Mouse (Mus musculus): Measurements from ENCODE around the gene Gm4559. TPM values are rescaled to one million over a fixed set of nuclear protein-coding genes. Genes with fewer than 3 reads are reported as not detected.
"Not testable (repeated sequence)": the region's sequence is repeated elsewhere in the genome, so short reads cannot be mapped to it uniquely, and the experiment has no call there.

Gene Gm4559
- polyA plus RNA-seq (2015; fragmentation: Nextera tagmentation; extraction: Ambion mirVana): not detected in 2 replicates

DNA sequence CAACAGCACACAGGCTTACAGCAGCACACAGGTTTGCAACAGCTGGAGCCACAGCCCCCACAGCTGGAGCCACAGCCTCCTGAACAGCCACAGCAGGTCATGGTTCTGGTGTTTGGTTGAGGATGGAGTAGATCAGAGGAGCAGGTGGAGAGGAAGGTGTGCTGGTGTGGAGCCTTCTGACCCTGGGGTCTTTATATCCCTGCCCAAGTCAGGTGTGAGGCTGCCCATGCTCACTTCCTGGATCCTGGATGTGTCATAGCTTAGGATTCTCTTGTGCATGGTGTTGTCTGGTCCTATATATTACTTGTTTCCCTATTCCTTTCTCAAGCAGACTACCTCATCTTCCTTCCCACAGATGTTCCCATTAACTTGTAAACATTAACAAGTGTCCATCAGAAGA lies at the start of gene Gm4559:
TSS of gene Gm4559 (minus strand) at position 101 of the 400 bp plus-strand sequence.
- H3K36me3 ChIP-seq; H3K27me3 ChIP-seq; H3K9me3 ChIP-seq; H3K9ac ChIP-seq; H3K4me2 ChIP-seq; H3K27ac ChIP-seq (replicated peaks); H3K4me3 ChIP-seq; ATAC-seq (ENCODE audit: low FRiP score, low read depth); H3K4me1 ChIP-seq (replicated peaks): not testable (repeated sequence)

DNA sequence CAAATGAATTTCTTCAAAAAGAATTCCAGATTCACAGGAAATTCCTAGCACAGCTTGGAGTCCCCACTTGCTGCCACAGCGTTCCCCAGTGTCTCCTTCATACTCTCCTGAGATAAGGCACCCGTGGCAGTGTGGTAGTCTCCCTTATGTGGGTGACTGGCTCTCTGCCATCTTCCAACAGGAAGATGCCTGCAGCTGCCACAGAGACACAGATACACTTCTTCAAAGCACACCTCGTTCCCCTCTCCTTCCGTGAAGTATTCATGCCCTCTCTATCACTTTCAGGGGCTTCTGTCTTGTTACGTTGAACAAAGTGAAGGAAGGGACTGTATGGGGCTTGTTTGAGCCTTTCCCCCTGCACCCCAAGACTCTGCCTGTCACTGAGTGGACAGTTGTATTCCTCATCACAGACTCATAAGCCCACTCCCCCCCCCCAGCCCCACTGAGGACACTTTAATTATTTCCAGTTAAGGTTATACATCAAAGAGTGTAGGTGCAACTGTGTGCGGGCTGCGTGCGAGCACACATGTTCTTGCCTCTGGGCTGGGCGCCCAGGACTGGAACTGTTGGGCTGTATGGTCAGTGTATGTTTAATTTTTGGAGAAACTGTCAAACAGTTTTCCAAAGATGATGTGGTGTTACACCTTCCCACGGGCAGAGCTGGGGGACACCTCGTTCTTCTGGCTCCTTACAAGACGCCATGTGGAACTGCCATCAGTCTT lies 49.4 kb upstream of the Gm4559 start:
- no peaks in the 10 kb centered on the region for H3K9me3 ChIP-seq
- no peak overlapping the region for H3K9ac ChIP-seq
- WGBS: 88% methylated on average over 12 of the region's 12 CpGs
- H3K36me3 ChIP-seq: no peaks in the 10 kb centered on the region
- no peak overlapping the region for H3K4me3 ChIP-seq
- H3K27ac ChIP-seq (replicated peaks): no peak overlapping the region
- H3K4me2 ChIP-seq: no peak overlapping the region
- no peak for ATAC-seq (ENCODE audit: low FRiP score, low read depth)
- H3K4me1 ChIP-seq (replicated peaks): peaks cover 24% of the 10 kb centered on the region
- no peaks in the 10 kb centered on the region for H3K27me3 ChIP-seq

DNA sequence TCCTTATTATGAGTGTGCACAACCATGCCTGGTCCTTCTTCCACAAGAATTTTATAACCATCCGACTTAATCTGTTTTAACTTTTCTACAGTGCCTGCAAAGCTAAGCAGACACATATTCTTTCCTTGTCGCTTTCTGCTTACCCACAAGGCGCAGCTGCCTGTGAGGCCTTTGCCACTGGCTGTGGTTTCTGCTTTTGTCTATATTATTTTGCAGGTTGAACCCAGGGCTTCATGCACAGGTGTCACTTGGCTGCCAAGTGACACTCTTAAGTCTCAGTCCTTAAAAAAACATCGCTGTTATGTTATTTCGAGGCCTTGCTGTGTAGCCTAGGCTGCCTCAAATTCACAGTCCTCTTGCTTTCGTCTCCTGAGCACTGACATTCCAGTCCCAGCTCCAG lies 48.5 kb upstream of the Gm4559 start:
- Histone ChIP-seq H3K9ac (no peak overlapping the region), H3K4me3 (no peak overlapping the region), H3K36me3 (no peaks in the 10 kb centered on the region), H3K9me3 (no peaks in the 10 kb centered on the region), H3K4me2 (no peak overlapping the region), H3K27me3 (no peaks in the 10 kb centered on the region), H3K27ac (replicated peaks) (no peak overlapping the region), H3K4me1 (replicated peaks) (peaks cover 24% of the 10 kb centered on the region)
- 92% methylated on average over 6 of the region's 6 CpGs for WGBS
- ATAC-seq (ENCODE audit: low FRiP score, low read depth): no peak

DNA sequence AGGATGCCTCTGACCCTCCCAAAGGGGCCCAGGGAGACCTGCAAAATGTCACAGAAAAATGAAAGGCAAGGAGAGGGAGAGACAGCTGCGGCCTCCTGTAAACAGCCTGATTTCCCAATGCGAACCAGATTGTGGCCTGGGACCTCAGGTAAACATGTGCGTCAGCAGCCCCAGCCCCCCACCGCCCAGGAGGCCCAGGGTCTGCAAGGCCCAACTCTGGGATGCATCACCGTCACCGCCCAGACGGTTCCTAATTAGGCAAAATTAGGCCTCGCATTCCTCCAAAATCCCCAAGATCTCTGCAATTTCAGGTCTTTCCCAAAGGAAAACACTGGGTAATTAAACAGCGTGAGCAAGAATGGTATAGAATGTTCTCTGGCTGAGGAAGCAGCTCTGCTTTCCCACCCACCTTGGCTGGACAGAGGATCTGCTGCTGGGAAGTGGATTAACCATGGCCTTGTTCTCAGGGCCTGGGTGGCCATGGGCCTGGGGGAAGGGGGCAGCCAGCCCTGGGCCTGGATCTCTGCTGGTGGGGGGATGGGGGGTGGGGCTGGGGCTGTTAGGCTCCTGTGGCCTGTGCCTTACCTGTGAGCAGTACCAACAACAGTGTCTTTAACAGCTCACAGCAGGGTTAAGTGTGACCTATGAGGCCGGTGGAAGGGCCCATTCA lies 47.6 kb upstream of the Gm4559 start:
- not testable (repeated sequence) for H3K9ac ChIP-seq; H3K9me3 ChIP-seq; H3K36me3 ChIP-seq; H3K27ac ChIP-seq (replicated peaks); ATAC-seq (ENCODE audit: low FRiP score, low read depth); H3K27me3 ChIP-seq; H3K4me3 ChIP-seq; H3K4me2 ChIP-seq
- 43% methylated on average over 5 of the region's 10 CpGs for WGBS
- peaks cover 24% of the 10 kb centered on the region for H3K4me1 ChIP-seq (replicated peaks)

DNA sequence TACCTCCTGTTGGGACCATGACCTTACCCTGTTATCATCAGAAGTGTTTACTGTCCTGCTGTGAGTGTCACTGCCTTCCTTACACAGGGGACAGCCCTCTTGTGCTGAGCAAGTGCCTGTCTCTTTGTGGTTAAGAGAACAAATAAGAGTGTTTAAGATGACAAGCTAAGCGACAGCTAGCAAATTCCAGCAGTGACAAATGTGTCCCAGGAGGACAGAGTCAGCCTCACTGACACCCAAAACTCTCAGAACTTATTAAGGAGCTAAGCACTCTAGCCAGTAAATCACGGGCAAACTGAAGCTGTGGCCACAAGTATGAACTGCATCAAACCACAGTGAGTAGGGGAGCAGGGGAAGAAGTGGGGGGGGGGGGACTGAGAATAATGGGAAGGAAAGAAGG lies 46.7 kb upstream of the Gm4559 start:
- 28% methylated on average over 2 of the region's 2 CpGs for WGBS
- no peak for ATAC-seq (ENCODE audit: low FRiP score, low read depth)
- Histone ChIP-seq H3K36me3 (no peaks in the 10 kb centered on the region), H3K27ac (replicated peaks) (no peak overlapping the region), H3K4me1 (replicated peaks) (peaks cover 24% of the 10 kb centered on the region), H3K9ac (no peak overlapping the region), H3K27me3 (no peaks in the 10 kb centered on the region), H3K9me3 (no peaks in the 10 kb centered on the region), H3K4me2 (no peak overlapping the region), H3K4me3 (no peak overlapping the region)

DNA sequence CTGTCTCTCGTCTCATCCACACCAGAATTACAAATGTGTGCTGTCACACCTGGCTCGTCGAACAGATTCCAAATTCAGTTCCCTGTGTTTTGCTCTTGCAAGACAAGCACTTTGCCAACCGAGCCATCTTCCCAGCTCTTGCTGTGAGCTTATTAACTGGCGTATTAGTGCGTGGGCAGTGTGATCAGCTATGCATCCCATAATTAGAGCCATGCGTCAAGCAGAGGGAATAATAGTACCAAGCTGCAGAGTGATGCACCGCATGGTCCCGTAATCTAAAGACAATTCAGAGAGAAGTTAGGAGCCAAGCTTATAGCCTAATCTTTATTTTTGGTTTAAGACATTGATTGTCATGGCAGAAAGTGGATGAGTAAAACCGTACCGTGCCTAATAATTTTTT lies 45.0 kb upstream of the Gm4559 start:
- Histone ChIP-seq H3K27ac (replicated peaks) (peak overlapping the region; percentile 40; the same call in 1 of the 2 replicates), H3K4me1 (replicated peaks) (peaks cover 30% of the 10 kb centered on the region), H3K9me3 (no peaks in the 10 kb centered on the region), H3K4me3 (no peak overlapping the region), H3K4me2 (no peak overlapping the region), H3K27me3 (no peaks in the 10 kb centered on the region), H3K9ac (no peak overlapping the region), H3K36me3 (no peaks in the 10 kb centered on the region)
- 56% methylated on average over 11 of the region's 11 CpGs for WGBS
- ATAC-seq (ENCODE audit: low FRiP score, low read depth): no peak

DNA sequence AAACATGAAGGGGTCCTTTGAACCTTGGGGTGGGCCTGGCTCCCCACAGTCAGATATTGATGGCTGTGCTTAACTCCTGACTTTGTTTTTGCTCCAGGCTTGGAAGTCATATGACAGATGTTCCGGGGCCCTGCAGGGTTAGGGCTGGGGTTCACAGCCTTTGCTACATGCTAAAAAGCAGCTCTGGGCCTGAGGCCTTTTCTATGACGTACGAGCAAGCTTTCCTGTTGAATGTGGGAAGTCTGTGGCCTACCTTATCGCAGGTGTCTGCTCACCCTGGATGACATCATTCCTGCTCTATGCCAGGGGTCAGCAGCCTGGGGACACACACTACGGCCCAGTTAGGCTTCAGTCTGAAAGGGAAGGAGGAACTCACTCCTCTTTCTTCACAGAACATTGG lies 43.1 kb upstream of the Gm4559 start:
- 84% methylated on average over 5 of the region's 5 CpGs for WGBS
- Histone ChIP-seq H3K9me3 (no peaks in the 10 kb centered on the region), H3K4me1 (replicated peaks) (peaks cover 30% of the 10 kb centered on the region), H3K27ac (replicated peaks) (no peak overlapping the region), H3K9ac (no peak overlapping the region), H3K27me3 (no peaks in the 10 kb centered on the region), H3K4me2 (no peak overlapping the region), H3K36me3 (no peaks in the 10 kb centered on the region), H3K4me3 (no peak overlapping the region)
- ATAC-seq (ENCODE audit: low FRiP score, low read depth): no peak

DNA sequence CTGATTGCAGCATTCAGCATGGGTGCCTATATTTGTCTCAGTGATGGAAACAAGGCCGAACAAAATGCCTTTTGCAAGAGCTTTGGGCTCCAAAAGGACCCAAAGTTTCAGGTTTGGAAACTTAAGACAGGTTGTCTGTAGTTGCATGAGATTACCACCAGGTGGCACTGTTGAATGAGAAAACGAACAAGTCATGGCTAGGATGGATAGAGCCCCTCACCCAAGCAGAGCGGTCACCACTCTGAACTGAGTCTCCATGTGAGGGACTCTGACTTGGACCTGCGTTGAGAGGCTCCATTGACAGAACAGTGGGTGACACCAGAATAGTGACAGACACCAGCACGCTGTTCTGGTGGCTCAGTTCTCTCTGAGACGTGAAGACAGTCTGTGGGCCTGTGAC lies 42.4 kb upstream of the Gm4559 start:
- no peak overlapping the region for H3K4me2 ChIP-seq
- H3K4me3 ChIP-seq: no peak overlapping the region
- 46% methylated on average over 6 of the region's 6 CpGs for WGBS
- no peak overlapping the region for H3K27ac ChIP-seq (replicated peaks)
- H3K36me3 ChIP-seq: no peaks in the 10 kb centered on the region
- H3K4me1 ChIP-seq (replicated peaks): peaks cover 30% of the 10 kb centered on the region
- no peaks in the 10 kb centered on the region for H3K27me3 ChIP-seq
- no peak; the same call in 1 of the 2 replicates for ATAC-seq (ENCODE audit: low FRiP score, low read depth)
- no peaks in the 10 kb centered on the region for H3K9me3 ChIP-seq
- no peak overlapping the region for H3K9ac ChIP-seq

DNA sequence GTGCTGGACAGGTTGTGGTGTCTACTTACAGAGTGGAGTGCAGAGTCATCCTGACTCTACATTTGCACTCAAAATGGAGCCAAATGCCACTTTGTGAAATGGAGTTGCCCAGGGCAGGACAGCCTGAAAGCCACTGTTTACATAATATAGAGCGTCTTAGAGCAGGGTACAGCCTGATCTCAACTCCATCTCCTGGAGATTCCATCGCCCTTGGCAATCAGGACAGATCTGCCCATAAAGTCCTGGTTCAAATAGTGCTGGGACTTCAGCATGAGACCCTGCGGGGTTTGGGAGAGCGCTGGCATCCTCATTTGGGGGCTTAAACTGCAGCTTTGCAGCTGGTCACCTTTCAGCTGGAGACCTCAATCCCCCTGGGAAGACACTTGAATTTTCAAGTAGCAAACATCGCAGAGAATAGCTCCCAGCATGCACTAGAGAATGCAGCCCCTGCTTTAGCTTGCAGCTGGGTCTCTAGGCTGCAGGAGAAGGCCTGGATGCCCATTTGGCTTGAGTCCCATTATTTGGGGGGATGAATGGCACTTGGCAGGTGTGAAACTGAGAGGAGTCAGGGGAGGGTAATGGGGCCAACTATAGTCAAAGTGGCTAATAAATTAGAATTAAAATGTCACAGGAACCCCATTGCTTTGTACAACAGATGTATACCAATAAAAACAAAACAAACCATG lies 40.6 kb upstream of the Gm4559 start:
- no peak overlapping the region for H3K9ac ChIP-seq
- WGBS: 33% methylated on average over 5 of the region's 5 CpGs
- H3K27me3 ChIP-seq: no peaks in the 10 kb centered on the region
- no peak overlapping the region for H3K4me3 ChIP-seq
- peaks cover 15% of the 10 kb centered on the region for H3K4me1 ChIP-seq (replicated peaks)
- H3K36me3 ChIP-seq: no peaks in the 10 kb centered on the region
- H3K27ac ChIP-seq (replicated peaks): no peak overlapping the region
- H3K9me3 ChIP-seq: no peaks in the 10 kb centered on the region
- no peak overlapping the region for H3K4me2 ChIP-seq
- ATAC-seq (ENCODE audit: low FRiP score, low read depth): peak; percentile 55; the same call in 1 of the 2 replicates

DNA sequence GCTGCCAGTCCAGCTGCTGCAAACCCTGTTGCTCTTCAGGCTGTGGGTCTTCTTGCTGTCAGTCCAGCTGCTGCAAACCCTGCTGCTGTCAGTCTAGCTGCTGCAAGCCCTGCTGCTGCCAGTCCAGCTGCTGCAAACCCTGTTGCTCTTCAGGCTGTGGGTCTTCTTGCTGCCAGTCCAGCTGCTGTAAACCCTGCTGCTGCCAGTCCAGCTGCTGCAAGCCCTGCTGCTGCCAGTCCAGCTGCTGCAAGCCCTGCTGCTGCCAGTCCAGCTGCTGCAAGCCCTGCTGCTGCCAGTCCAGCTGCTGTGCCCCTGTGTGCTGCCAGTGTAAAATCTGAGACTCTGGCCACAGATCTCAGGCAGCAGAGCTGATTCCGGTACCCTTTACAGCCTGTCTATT lies 29.8 kb upstream of the Gm4559 start:
- not testable (repeated sequence) for H3K4me3 ChIP-seq; H3K27ac ChIP-seq (replicated peaks); H3K9me3 ChIP-seq; H3K4me1 ChIP-seq (replicated peaks); H3K27me3 ChIP-seq; H3K9ac ChIP-seq; H3K36me3 ChIP-seq; H3K4me2 ChIP-seq; ATAC-seq (ENCODE audit: low FRiP score, low read depth)
- WGBS: 96% methylated on average over 1 of the region's 1 CpGs

DNA sequence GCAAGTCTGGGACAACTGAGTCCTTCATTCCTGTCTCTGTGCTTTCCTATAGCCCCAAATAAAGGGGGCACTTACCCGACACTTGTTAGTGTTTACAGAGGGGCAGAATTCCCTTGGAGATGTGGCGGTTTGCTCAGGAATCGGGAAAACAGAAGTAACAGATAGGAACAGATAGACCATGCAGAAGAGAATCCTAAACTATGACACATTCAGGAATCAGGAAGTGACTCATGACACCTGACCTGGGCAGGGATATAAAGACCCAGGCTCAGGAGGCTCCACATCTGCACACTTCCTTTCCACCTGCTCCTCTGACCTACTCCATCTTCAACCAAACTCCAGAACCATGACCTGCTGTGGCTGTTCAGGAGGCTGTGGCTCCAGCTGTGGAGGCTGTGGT lies 29.1 kb upstream of the Gm4559 start, which contains the start of gene Krtap5-4:
TSS of gene Krtap5-4 (plus strand) at position 301 of the 400 bp plus-strand sequence.
- Histone ChIP-seq H3K27ac (replicated peaks) (no peak within 1 kb of the TSS), H3K4me2 (no peak within 1 kb of the TSS), H3K4me1 (replicated peaks) (no peaks in the 10 kb centered on the region), H3K9me3 (no peaks in the 10 kb centered on the region), H3K27me3 (0 out of 2 replicates have a peak, but pooled peaks cover 2% of the 10 kb centered on the region), H3K4me3 (no peak within 1 kb of the TSS), H3K9ac (no peak within 1 kb of the TSS), H3K36me3 (no peaks in the 10 kb centered on the region)
- WGBS: 74% methylated on average over 3 of the region's 3 CpGs
- no peak for ATAC-seq (ENCODE audit: low FRiP score, low read depth)

DNA sequence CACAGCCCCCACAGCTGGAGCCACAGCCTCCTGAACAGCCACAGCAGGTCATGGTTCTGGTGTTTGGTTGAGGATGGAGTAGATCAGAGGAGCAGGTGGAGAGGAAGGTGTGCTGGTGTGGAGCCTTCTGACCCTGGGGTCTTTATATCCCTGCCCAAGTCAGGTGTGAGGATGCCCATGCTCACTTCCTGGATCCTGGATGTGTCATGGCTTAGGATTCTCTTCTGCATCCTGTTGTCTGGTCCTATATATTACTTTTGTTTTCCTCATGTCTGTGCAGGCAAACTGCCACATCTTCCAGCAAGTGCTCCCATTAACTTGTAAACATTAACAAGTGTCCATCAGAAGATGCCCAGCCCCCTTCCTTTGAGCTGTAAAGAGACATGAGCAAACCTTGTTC lies 22.9 kb upstream of the Gm4559 start, which contains the start of gene Krtap5-1:
TSS of gene Krtap5-1 (minus strand) at position 101 of the 400 bp plus-strand sequence.
- H3K9ac ChIP-seq; ATAC-seq (ENCODE audit: low FRiP score, low read depth); H3K9me3 ChIP-seq; H3K4me1 ChIP-seq (replicated peaks); H3K36me3 ChIP-seq; H3K27me3 ChIP-seq; H3K27ac ChIP-seq (replicated peaks); H3K4me3 ChIP-seq; H3K4me2 ChIP-seq: not testable (repeated sequence)

Measured in hindbrain, embryonic 15.5 days (tissue).